Mouse (Mus musculus) frontal cortex, postnatal 10 days (tissue): Measurements from ENCODE around the gene Ints1.

ENCODE experiments used
- DNase-seq, 2 experiments: peaks; one replicate each; pipeline ENCODE4 v3.0.0; 2022; ENCODE audit warnings: low spot score in 2 of 2, mixed read lengths in 1 of 2

Ints1 gene

DNA sequence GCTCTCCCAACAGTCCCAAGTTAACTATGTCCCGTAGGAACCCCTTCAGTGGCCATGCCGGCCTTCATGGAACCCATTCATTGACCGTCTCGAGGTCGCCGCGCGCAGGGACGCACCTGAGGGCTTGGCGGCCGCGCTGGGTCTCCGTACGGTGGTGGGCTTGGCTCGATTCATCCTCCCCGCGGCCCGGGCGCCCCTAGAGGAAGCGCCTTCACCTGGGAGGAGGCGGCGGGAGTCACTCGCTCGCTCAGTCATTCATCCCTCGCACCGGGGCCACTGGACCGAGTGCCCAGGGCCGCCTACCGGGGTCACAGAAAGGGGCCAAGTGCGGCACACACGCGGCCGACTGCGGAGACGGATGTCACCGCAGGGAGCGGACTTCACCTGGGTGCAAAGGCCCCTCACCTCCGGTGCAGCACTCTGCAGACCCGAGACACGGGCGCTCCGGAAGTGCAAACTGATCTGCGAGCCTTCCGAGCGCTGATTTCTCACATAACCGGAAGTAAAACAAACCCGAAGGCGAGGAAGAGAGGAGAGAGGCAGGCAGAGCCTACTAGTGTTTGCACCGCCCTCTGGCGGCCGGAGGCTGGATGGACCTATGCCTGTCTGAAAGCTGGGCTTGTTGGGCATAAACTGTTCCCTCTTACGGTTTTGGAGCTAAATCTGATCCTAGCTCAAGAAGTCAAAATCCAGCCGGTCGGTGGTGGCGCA, at the start of gene Ints1:
Gene Ints1 (minus strand): TSS at position 459 of the 711 bp plus-strand sequence.
- peak; percentile 89 to 93 for DNase-seq

DNA sequence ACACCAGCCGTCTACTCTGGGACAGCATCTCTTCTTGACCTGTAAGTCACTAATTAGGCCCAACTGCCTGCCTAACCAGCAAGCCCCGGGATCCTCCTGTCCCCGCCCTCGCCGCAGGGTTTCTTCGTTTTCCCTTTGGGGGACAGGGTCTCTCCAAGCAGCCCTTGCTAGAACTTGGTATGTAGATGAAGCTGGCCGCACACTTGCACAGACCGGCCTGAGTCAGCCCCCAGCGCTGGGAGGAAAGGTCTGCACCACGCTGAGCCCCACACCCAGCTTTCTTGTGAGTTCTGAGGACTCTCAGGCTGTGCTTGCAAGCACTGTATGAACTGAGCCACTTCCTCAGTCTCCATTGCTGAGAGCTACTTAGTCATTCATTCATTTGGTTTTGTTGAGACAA, 49.1 kb upstream of the Ints1 start:
- no peak for DNase-seq

DNA sequence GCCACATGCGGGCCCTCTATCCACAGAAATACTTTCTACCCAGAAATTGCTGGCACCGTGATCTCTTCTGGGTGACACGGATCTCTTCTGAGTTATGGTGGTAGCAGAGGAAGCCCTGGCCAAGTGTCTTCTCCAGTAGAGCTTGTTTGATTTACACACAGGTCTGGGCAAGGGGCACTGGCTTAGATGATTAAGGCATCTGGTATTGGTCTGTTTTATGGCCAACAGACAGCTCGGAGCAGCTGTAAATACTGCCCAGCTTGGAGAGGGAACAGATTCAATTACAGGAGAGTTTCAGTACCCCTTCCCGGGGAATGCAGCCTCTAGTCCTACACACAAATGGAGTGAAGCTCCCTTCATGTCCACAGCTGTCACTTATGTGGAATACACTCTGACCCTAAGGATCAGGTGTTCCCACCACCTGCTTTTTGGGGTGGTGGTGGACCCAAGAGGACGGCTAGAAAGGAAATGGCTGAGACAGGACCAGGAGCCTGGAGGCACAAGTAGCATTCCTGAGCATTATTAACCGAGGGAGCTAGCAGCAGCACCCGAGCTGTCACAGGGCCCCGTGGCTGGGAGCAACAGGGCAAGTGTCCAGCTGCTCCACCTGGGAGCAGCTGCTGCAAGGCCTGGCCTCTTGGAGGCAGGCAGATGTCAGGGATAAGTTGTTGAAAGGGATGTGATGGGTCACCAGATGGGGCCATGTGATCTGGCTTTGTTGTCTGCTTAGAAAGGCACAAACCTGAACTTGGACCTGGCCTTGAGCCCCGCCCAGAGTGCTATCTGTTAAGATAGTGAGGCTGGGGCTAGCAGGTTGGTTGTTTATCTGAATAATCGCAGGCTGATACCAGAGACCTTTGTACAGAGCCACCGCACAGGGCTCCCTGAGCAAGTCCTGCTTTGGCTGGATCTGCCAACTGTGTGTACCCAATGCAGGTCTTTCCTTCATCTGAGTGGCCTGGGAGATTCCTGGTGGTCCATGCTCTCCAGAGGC, 46.3 kb upstream of the Ints1 start:
- DNase-seq: no peak

DNA sequence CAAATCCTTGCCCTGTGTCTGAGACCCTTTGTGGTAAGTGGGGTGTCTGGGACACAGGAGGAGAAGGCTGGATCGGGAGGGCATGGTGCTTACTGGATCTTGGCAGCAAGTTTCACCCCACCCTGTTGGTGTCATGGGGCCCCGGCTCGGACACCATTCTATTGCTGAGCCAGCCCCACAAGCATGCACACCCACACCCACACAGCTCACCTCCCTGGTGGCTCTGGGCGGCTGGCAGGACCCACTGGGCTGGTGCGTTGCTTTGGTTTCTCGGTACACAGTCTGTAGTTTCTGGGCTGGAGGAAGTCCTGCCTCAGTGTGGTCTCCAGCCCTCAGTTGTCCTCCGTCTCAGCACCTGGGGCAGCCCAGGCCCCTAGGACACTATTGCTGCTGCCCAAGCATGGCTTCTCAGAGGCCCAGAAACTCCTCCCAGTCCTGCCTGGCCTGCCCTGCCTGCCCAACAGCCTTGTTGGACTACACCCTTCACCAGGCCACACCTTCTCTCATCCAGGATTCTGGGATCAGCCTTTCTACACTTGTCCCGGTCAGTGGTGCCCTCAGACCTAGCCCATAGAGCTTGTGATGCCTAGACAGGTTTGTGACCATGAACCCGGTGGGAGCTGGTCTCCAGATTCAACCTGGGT, 44.2 kb upstream of the Ints1 start, which contains the start of gene Tmem184a:
Gene Tmem184a (minus strand): TSS at position 380 of the 644 bp plus-strand sequence.
- no peak for DNase-seq

DNA sequence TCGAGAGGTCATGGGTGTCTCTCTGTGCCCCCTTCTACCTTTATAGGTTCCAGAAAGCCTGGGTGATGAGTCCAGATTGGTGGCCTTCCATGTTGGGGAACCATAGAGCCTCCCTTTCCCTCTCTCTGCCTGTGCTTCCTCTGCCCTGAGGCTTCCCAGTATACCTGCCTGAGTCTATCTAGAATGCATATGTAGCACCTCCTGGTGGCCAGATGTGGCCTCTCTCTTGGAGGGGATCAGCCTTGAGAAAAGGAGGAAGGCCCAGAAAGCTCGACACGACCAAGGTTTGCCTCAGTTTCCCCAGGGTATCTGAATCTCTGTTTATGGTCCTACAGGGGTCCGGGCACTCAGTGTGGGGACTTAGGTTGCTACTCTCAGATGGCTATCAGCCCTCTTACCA, 43.3 kb upstream of the Ints1 start:
- DNase-seq: no peak

DNA sequence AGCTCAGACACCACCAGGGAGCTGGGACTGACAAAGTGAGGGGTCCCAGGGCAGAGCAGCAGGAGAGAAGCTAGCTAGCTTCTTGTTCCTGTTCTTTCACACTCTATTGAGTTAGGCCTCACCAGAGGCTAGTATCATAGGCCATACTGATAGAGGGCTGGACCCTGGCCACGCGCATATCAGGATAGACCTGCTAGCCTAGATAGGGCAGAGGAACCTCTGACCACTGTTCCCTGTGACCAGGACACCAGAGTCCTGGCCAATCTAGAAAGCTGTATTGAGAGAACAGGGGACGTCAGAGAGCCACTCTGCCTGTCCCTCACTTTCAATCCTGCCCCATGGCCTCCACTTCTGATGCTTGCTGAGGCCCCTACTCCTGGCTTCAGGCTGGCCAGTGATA, 42.6 kb upstream of the Ints1 start:
- DNase-seq: no peak

DNA sequence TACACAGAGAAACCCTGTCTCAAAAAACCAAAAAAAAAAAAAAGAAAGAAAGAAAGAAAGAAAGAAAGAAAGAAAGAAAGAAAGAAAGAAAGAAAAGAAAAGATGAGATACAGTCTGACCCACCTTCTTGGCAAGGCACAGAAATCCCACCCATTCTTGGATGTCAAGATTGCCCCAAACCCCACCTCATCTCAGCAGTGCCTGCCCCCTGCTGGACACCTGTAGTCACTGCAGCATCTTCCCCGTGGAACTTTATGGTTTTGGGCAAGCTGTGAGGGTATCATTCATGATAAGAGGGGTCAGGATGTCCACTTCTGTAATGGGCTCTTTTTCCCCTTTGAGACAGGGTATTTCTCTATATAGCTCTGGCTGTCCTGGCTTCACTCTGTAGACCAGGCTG, 41.8 kb upstream of the Ints1 start:
- no peak for DNase-seq

DNA sequence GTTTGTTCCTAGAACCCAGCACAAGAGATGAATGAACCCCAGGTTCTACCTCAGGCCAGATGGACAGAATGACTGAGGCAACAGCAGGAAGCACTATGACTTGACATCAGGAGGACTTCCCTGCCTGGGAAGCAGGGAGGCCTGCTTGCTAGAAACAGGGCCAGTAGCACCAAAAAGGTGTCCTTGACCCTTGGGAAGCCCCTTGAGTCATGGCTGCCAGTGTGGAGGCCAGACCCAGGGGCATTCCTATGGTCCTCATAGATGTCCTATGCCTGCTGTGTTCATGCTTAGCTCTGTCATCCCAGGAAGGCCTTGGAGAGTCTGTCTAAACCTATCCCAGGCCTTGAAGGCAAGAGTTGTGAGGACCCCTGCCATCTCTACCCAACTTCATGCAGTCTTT, 41.0 kb upstream of the Ints1 start:
- DNase-seq: no peak

DNA sequence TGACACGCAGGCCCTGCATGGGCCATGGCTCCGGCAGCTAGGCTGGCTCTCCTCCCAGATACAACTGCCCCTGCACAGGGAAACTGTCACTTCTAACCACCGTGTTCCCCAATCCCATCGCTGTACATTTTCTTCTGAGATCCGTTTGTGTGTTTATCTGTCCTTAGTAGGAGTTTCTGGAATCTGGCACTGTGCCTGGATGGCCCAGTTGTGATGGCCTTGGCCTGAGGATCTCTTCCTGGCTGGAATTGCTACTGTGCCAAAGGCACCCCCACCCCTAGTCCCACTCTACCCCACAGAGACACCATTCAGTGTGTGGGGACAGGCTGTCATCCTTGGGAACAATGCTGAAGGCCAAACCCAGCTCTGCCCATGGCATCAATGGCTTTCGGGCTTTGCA, 40.5 kb upstream of the Ints1 start:
- no peak for DNase-seq

DNA sequence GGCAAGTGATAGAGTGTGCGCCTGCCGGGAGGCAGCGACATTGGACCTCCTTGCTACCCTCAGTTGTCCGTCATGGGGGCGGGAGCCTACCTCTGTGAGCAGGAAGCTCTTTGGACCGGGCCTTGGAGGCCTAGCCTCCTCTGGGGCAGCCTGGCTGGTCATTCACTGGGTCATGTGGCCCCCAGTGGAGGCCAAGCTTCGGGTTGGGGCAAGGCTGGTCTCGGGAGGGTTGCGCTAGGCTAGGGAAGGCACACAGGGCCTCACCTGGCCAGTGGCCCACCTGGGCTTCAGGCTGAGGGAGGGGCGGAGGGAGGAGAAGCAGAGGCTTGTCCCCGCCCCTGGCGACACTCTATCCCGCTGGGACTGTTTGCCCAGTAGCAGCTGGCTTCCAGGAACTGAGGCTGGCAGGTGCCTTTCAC, 38.5 kb upstream of the Ints1 start:
- no peak for DNase-seq

DNA sequence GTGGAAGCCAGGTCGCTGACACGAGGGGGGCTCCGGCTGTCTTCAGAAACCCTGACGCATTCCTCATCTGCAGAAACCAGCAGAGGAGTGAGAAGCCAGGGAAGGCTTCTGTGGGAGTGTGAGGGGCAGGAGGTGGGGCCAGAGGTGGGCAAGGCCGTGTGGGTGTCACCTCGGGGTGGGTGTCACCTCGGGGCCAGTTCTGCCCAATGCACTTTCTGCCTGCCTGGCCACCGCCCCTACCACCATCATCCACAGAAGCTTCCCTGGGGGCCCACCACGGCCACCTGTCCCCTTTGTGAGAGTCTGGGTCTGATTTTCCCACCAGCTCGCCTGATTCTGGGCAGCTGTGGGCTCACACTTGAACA, 37.6 kb upstream of the Ints1 start:
- no peak for DNase-seq

DNA sequence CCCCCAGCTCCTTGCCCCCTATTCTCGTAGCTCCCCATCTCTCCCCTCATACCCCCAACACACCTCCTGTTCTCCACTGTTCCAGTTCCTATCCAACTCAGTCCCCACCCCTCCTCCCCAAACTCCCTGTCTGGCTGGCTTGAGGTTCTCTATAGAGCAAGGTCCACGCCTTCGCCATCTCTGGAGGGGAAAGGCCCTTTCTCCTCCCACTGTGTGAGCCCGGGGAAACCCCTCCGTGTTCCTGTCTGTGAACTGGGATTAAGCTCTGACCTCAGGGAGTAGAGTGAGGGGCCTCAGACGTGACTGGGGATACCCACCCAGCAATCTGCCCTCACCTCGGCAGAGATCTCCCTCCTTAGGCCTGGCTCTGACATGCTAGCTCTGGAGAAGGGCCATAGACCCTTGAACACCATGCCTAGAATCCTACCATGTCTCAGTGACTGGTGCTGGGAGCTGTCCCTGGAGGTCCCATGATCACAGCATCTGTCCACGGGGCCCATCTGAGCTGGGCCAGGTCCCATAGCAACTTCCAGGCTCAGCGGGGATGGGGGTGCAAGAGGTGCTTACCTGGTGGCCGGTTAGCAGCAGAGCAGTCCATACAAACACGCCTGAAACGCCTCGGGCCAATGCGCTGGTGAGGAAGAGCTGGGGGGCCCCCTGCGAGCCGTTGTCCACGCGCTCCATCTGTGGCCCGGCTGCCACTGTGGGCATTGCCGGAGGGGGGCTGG, 37.1 kb upstream of the Ints1 start:
- no peak for DNase-seq

DNA sequence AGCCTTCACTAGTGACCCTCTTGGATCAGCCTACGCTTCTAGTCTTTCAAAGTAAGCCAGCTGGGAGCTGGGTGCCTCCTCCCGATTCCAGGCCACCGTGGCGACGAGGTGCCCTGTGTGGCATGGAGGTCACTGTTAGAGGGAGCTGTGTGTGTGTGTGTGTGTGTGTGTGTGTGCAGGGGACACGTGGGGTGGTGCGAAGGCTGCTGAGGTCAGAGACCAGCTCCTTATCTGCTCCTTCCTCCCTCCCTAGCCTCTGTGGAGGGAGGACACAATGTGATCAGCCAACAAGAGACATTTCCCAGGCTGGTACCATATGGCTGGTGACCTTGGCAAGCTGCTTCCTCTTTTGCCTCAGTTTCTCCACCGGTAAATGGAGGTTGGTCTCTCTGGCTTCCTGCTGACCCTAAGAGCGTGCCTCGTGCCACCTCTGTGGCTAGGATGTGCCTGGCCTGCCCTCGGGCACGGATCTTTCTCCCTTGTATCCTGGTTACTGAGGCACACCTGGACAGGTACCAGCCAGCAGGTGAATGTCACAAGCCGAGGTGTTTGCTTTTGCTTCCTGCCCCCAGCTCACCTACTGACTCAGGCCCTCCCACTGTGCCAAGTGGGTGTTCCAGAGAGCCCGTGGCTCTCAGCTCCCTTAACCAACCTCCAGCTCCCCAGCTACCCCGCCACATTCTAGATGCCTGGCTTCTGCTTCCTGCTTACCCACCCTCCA, 36.4 kb upstream of the Ints1 start:
- DNase-seq: no peak

DNA sequence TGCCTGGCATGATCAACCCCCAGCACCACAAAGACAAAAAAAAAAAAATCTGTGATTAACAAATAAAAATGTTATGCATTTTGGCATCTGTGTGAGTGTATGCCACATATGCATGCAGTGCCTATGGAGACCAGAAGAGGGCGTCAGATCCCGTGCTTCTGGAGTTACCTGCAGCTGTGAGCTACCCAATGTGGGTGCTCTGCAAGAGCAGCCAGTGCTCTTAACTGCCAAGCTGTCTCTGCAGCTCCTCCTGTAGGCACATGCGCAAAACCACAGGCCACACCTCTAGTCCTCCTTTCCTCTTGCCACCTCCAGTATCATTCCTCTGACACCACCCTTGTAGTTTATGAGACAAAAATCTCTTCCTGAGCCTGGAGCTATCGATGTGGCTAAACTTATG, 33.9 kb upstream of the Ints1 start:
- DNase-seq: no peak

DNA sequence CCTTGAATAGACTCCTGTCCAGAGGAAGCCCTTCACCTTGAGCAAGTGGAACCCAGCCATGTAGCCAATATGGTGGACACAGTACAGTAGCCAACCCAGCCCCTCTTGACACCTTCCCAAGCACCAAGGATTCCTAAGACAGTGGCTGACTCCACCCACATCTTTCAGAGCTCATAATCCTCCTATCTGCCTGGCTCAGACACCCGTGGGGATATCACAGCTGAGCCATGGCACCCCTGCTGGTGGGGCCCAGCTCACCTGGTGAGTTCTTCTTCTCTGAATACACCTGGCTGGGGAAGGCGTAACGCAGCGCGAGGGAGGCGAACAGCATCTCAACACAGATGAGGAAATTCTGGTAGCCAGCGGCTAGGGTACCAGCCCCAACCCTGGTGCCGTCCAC, 30.4 kb upstream of the Ints1 start:
- DNase-seq: no peak

DNA sequence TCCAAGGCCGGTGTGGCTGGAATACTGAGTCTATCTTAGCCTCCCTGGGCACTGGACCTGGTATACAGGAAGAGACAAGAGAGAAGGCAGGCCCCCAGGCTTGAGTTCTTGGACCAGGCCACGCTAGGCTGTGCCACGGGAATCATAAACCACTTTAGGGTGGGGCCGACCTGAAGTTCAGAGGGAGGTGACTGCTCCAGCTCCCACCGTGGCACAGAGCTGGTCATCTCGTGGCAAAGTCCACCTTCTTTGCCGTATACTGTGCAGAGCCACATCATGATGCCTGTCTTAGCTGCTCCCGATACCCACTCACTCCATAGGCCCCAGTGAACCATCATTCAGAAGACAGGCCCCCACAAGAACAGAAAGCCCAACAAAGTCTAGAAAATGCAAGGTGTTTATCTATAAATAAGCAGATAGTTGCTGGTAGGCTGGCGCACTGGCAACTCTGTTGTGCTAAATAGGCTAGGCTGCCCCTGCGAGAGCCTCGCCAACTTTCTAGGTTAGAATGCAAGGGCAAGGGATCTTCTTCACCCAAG, 29.2 kb upstream of the Ints1 start:
- DNase-seq: no peak

DNA sequence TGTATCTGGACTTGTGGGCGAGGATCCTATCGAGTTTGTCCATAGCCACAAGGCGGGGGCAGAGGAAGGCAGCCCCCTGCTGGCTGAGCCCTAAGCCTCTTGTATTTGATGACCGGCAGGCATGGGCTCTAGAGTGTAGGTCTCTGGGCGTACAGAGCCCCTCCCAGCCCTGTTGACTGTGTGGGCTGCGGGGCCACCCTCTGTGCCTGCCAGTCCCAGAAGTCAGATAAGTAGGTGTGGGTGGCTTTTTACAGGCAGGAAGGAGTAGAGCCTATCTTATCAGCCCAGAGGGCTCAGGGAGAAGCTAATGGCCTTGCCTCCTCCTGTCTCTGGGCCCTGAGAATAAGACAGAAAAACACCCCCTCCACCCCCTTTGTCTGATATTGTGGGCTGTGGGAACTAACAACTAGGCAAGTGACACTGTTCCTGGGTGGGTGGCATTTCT, 28.7 kb upstream of the Ints1 start:
- no peak for DNase-seq

DNA sequence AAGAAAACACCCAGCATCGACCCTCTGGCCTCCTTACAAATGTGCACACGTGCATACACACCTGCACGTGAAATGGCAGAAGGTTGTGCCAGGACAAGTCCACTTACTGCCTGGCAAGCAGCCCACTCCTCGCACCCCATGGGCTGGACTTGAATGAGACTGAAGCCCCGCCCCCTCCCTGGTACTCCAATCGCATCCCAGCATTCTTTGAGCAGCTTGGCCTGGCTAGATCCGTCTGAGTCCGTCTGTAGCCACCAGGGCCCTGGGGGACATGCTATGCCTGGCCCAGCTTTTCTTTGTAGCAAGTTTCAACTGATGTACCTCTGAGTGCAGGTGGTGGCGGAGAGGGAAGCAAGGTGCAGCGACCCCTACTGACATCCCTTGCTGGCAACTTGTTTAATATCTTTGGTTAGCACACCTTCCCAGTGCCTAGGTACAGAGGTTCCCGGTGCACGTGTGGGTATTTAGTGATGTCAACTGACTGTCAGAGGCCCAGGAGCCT, 28.2 kb upstream of the Ints1 start:
- DNase-seq: no peak

DNA sequence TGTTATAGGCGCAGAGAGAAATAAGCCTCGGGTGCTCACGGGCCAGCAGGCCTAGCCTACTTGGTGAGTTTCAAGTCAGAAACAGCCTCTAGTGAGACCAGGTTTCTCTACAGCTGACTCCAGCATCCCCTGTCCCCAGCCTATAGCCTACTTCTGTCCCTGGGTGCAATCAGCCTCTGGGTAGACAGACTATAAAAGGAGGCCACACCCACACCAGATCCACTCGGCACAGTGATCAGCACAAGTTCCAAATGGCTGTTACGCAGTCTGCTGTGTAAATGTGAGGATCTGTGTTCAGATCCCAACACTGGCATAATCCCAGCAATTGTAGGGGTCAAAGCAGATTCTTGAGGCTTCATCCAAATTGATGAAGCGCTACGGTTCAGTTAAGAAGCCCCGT, 27.7 kb upstream of the Ints1 start:
- no peak for DNase-seq

DNA sequence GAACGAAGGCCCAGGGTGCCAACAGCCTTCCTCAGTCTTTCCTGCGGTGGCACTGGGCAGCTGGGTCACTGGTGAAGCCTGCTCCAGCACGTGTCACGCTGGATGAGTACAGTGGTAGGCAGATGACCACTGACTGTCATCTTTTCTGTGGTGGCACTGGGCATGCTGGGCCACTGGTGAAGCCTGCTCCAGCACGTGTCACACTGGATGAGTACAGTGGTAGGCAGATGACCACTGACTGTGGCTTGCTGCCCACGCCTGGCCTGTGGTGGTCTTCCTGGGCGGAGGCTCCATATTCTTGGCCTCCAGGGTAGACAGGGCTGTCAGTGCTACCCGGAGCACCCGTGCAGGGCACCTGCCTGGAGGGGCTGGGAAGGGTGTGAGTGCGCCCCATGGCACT, 26.4 kb upstream of the Ints1 start:
- DNase-seq: no peak

DNA sequence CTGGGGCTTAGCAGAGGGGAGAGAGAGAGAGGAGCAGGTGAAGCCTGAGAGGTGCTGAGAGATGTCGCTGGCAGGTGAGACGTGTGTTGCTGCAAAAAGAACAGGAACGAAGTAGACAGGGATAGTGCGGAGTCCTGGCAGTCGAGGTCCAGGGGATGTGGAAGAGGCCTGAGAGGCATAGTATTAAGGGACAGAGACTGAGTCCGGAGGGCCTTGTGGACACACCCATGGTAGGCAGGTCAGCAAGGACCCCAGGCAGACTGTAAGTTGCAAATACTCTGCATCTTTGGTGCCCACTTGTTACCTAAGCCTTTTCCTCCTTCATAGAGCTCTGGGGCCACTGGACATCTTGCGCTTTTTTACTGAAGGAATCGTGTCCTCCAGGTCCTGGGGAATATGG, 25.8 kb upstream of the Ints1 start:
- DNase-seq: no peak
